Mouse (Mus musculus) embryonic facial prominence, embryonic 11.5 days (tissue): Measurements from ENCODE around the gene Olfr549. TPM values are rescaled to one million over a fixed set of nuclear protein-coding genes. Genes with fewer than 3 reads are reported as not detected.

ENCODE experiments used
- ATAC-seq: fragments of 200-750 bp; cut with Nextera tagmentation; replicated peaks from 2 replicates; pipeline ENCODE4 v1.8.0; 2017; ENCODE audit warnings: low read depth; ENCODE audit not compliant: insufficient number of reproducible peaks, low FRiP score, low TSS enrichment
- DNase-seq: peaks from one replicate; pipeline ENCODE4 v3.0.0-alpha.2; 2015; ENCODE audit warnings: low spot score
- H3K27ac ChIP-seq: fragments of 300-500 bp; sonication (generic); replicated peaks from 2 replicates; pipeline ENCODE4 v1.5.1; 2014; ENCODE audit warnings: mild to moderate bottlenecking, low read depth, low read length, control low read depth
- H3K27me3 ChIP-seq: fragments of 300-500 bp; sonication (generic); 2 replicates; pipeline ENCODE4 v1.6.1; 2014; ENCODE audit warnings: mild to moderate bottlenecking, low read length, moderate library complexity, mixed read lengths; ENCODE audit not compliant: control insufficient read depth, insufficient read depth
- H3K36me3 ChIP-seq: fragments of 300-500 bp; sonication (generic); replicated peaks from 2 replicates; pipeline ENCODE4 v1.6.1; 2014; ENCODE audit warnings: low read depth, mild to moderate bottlenecking, low read length, moderate library complexity, mixed read lengths; ENCODE audit not compliant: control insufficient read depth, insufficient read depth
- H3K4me1 ChIP-seq: fragments of 300-500 bp; sonication (generic); 2 replicates; pipeline ENCODE4 v1.6.1; 2014; ENCODE audit warnings: low read length, mixed read lengths; ENCODE audit not compliant: control insufficient read depth, insufficient read depth
- H3K4me2 ChIP-seq: fragments of 300-500 bp; sonication (generic); 2 replicates; pipeline ENCODE4 v1.6.1; 2014; ENCODE audit warnings: low read depth, mild to moderate bottlenecking, control low read depth, low read length, moderate library complexity
- H3K4me3 ChIP-seq: fragments of 300-500 bp; sonication (generic); 2 replicates; pipeline ENCODE4 v1.5.1; 2014; ENCODE audit warnings: low read depth, low read length, control low read depth
- H3K9ac ChIP-seq: fragments of 300-500 bp; sonication (generic); replicated peaks from 2 replicates; pipeline ENCODE4 v1.6.1; 2014; ENCODE audit warnings: mild to moderate bottlenecking, control low read depth, low read length
- H3K9me3 ChIP-seq: fragments of 300-500 bp; sonication (generic); replicated peaks from 2 replicates; pipeline ENCODE4 v1.6.1; 2016; ENCODE audit warnings: mild to moderate bottlenecking, low read length, inconsistent platforms, mixed read lengths; ENCODE audit not compliant: control insufficient read depth
- WGBS: fragments of 180-500 bp; shearing (Covaris S2); extraction: QIAGEN DNeasy Blood & Tissue Kit; methylation state at CpG from one replicate; pipeline ENCODE4 v1.1.7; 2014; 5-methylcytosine and 5-hydroxymethylcytosine counted together
- polyA plus RNA-seq: library from polyadenylated mRNA; unstranded; fragments of >200 nt; fragmentation: Nextera tagmentation; extraction: Ambion mirVana; gene quantifications from 2 replicates; pipeline ENCODE4 v1.2.1, GENCODE M21; 2014

The Olfr549 gene
- polyA plus RNA-seq, 1 experiment from 2014 or later, result not detected

GRCm38 (mm10) chr7:102514144-102514543 is 35.5 kb upstream of the Olfr549 start:
- no peaks in the 10 kb centered on the region for H3K9me3 ChIP-seq
- H3K4me1 ChIP-seq, result no peaks in the 10 kb centered on the region; the same call in 1 of the 2 replicates
- H3K4me2 ChIP-seq, result no peak overlapping the region
- H3K27me3 ChIP-seq, result no peaks in the 10 kb centered on the region; the same call in none of the 2 replicates
- WGBS, result 75% methylated on average over 4 of the region's 4 CpGs
- H3K27ac ChIP-seq, result no peak overlapping the region
- no peak overlapping the region for H3K9ac ChIP-seq
- DNase-seq, result no peak
- ATAC-seq, result no peak
- no peak overlapping the region for H3K4me3 ChIP-seq
- no peaks in the 10 kb centered on the region for H3K36me3 ChIP-seq

- DNase-seq (no peak), ATAC-seq (no peak)
- Histone ChIP-seq H3K9me3 (no peaks in the 10 kb centered on the region), H3K27me3 (no peaks in the 10 kb centered on the region; the same call in none of the 2 replicates), H3K4me1 (no peaks in the 10 kb centered on the region; the same call in 1 of the 2 replicates), H3K27ac (no peak overlapping the region), H3K4me3 (no peak overlapping the region), H3K36me3 (no peaks in the 10 kb centered on the region), H3K9ac (no peak overlapping the region), H3K4me2 (no peak overlapping the region)
- WGBS, result 78% methylated on average over 10 of the region's 10 CpGs
Observed at GRCm38 (mm10) chr7:102516261-102517050, 33.2 kb upstream of the Olfr549 start.

- Histone ChIP-seq H3K4me3 (no peak overlapping the region), H3K36me3 (no peaks in the 10 kb centered on the region), H3K9ac (no peak overlapping the region), H3K9me3 (no peaks in the 10 kb centered on the region), H3K27ac (no peak overlapping the region), H3K27me3 (no peaks in the 10 kb centered on the region; the same call in none of the 2 replicates), H3K4me2 (no peak overlapping the region), H3K4me1 (no peaks in the 10 kb centered on the region; the same call in 1 of the 2 replicates)
- WGBS, result 78% methylated on average over 2 of the region's 2 CpGs
- no peak for DNase-seq
- ATAC-seq, result no peak
Observed at GRCm38 (mm10) chr7:102517051-102517335, 32.7 kb upstream of the Olfr549 start.

GRCm38 (mm10) chr7:102529052-102529451 is 20.6 kb upstream of the Olfr549 start:
- 83% methylated on average over 1 of the region's 1 CpGs for WGBS
- H3K4me1 ChIP-seq, result no peaks in the 10 kb centered on the region
- no peak for ATAC-seq
- no peaks in the 10 kb centered on the region for H3K36me3 ChIP-seq
- no peak overlapping the region for H3K9ac ChIP-seq
- no peak overlapping the region for H3K4me3 ChIP-seq
- no peaks in the 10 kb centered on the region for H3K9me3 ChIP-seq
- H3K4me2 ChIP-seq, result no peak overlapping the region
- DNase-seq, result no peak
- no peaks in the 10 kb centered on the region for H3K27me3 ChIP-seq
- no peak overlapping the region for H3K27ac ChIP-seq

- Histone ChIP-seq H3K4me2 (no peak within 1 kb of the TSS), H3K27me3 (no peaks in the 10 kb centered on the region), H3K27ac (no peak within 1 kb of the TSS), H3K4me3 (no peak within 1 kb of the TSS), H3K4me1 (no peaks in the 10 kb centered on the region), H3K36me3 (no peaks in the 10 kb centered on the region), H3K9me3 (no peaks in the 10 kb centered on the region), H3K9ac (no peak within 1 kb of the TSS)
- 81% methylated on average over 1 of the region's 1 CpGs for WGBS
- ATAC-seq (no peak), DNase-seq (no peak)
Observed at GRCm38 (mm10) chr7:102534449-102534848, 15.2 kb upstream of the Olfr549 start, which contains the start of gene Olfr547. Gene Olfr547 (plus strand): TSS chr7:102534749.

- ATAC-seq, result no peak
- H3K4me1 ChIP-seq, result no peaks in the 10 kb centered on the region
- no peaks in the 10 kb centered on the region for H3K36me3 ChIP-seq
- WGBS, result 82% methylated on average over 2 of the region's 2 CpGs
- no peak within 1 kb of the TSS for H3K4me3 ChIP-seq
- H3K9me3 ChIP-seq, result no peaks in the 10 kb centered on the region
- H3K27me3 ChIP-seq, result no peaks in the 10 kb centered on the region
- H3K4me2 ChIP-seq, result no peak within 1 kb of the TSS
- DNase-seq, result no peak
- H3K9ac ChIP-seq, result no peak within 1 kb of the TSS
- no peak within 1 kb of the TSS for H3K27ac ChIP-seq
Observed at GRCm38 (mm10) chr7:102540596-102540995, 9.1 kb upstream of the Olfr549 start, which contains the start of gene Olfr548-ps1. Gene Olfr548-ps1 (plus strand): TSS chr7:102540896.

GRCm38 (mm10) chr7:102541251-102541650 is 8.4 kb upstream of the Olfr549 start:
- Histone ChIP-seq H3K4me1 (no peaks in the 10 kb centered on the region), H3K36me3 (no peaks in the 10 kb centered on the region), H3K9ac (no peak overlapping the region), H3K4me3 (no peak overlapping the region), H3K4me2 (no peak overlapping the region), H3K9me3 (no peaks in the 10 kb centered on the region), H3K27me3 (no peaks in the 10 kb centered on the region), H3K27ac (no peak overlapping the region)
- WGBS, result 64% methylated on average over 3 of the region's 3 CpGs
- no peak for ATAC-seq
- no peak for DNase-seq

- Histone ChIP-seq H3K9ac (no peak overlapping the region), H3K36me3 (no peaks in the 10 kb centered on the region), H3K27me3 (no peaks in the 10 kb centered on the region), H3K27ac (no peak overlapping the region), H3K4me1 (no peaks in the 10 kb centered on the region), H3K4me3 (no peak overlapping the region), H3K4me2 (no peak overlapping the region), H3K9me3 (no peaks in the 10 kb centered on the region)
- WGBS, result 76% methylated on average over 3 of the region's 3 CpGs
- DNase-seq (no peak), ATAC-seq (no peak)
Observed at GRCm38 (mm10) chr7:102553279-102553678, 3.6 kb downstream of the Olfr549 start.
